Mouse (Mus musculus) regulatory T cell (primary cell): ENCODE measurements around the gene Rxfp4.

Experiments
- in situ Hi-C: fragments of 300-600 bp; cut with MboI, MseI; formaldehyde crosslinking; loops from one replicate; pipeline ENCODE4 v1.15.1; 2025; ENCODE audit warnings: high pct_unique_total_duplicates

Rxfp4 gene

GRCm38 (mm10) chr3:88652846-88653515 is at the start of gene Rxfp4:
TSS of gene Rxfp4 (minus strand) at chr3:88653142.
- in situ Hi-C loops, result no loop called here

GRCm38 (mm10) chr3:88701222-88701621 is 48.3 kb upstream of the Rxfp4 start:
- in situ Hi-C loops, result no loop called here

GRCm38 (mm10) chr3:88700247-88700646 is 47.3 kb upstream of the Rxfp4 start:
- in situ Hi-C loops, result no loop called here

- in situ Hi-C loops, result loop anchor here (5.0 kb wide), 3 partner anchors 57 to 387 kb away; no protein-coding TSS in a partner anchor
Observed at GRCm38 (mm10) chr3:88698834-88699233, 45.9 kb upstream of the Rxfp4 start.

GRCm38 (mm10) chr3:88698051-88698450 is 45.1 kb upstream of the Rxfp4 start:
- in situ Hi-C loops, result loop anchor here (5.0 kb wide), 3 partner anchors 56 to 386 kb away; no protein-coding TSS in a partner anchor

- in situ Hi-C loops, result loop anchor here (5.0 kb wide), 3 partner anchors 53 to 383 kb away; no protein-coding TSS in a partner anchor
Observed at GRCm38 (mm10) chr3:88695545-88695944, 42.6 kb upstream of the Rxfp4 start.

GRCm38 (mm10) chr3:88689079-88689478 is 36.1 kb upstream of the Rxfp4 start:
- in situ Hi-C loops, result no loop called here

GRCm38 (mm10) chr3:88686734-88687611 is 34.0 kb upstream of the Rxfp4 start:
- in situ Hi-C loops, result no loop called here

GRCm38 (mm10) chr3:88685958-88686451 is 33.1 kb upstream of the Rxfp4 start:
- in situ Hi-C loops, result no loop called here

GRCm38 (mm10) chr3:88684980-88685941 is 32.3 kb upstream of the Rxfp4 start, which contains the start of gene Khdc4:
TSS of gene Khdc4 (plus strand) at chr3:88685803.
- in situ Hi-C loops, result no loop called here

- in situ Hi-C loops, result no loop called here
Observed at GRCm38 (mm10) chr3:88684236-88684979, 31.5 kb upstream of the Rxfp4 start.

- in situ Hi-C loops, result no loop called here
Observed at GRCm38 (mm10) chr3:88683814-88684213, 30.9 kb upstream of the Rxfp4 start.

GRCm38 (mm10) chr3:88677399-88677798 is 24.5 kb upstream of the Rxfp4 start:
- in situ Hi-C loops, result loop anchor here (5.0 kb wide), 1 partner anchor 75 kb away; no protein-coding TSS in a partner anchor

- in situ Hi-C loops, result no loop called here
Observed at GRCm38 (mm10) chr3:88664095-88664494, 11.2 kb upstream of the Rxfp4 start.

GRCm38 (mm10) chr3:88659798-88660197 is 6.9 kb upstream of the Rxfp4 start:
- in situ Hi-C loops, result no loop called here

- in situ Hi-C loops, result no loop called here
Observed at GRCm38 (mm10) chr3:88658441-88659127, 5.6 kb upstream of the Rxfp4 start.

- in situ Hi-C loops, result no loop called here
Observed at GRCm38 (mm10) chr3:88655619-88656018, 2.7 kb upstream of the Rxfp4 start.

GRCm38 (mm10) chr3:88654621-88655020 is 1.7 kb upstream of the Rxfp4 start:
- in situ Hi-C loops, result no loop called here

GRCm38 (mm10) chr3:88653516-88654370 is 801 bp upstream of the Rxfp4 start:
- in situ Hi-C loops, result no loop called here
